Mouse (Mus musculus): ENCODE measurements around the gene Ddb1.

GRCm38 (mm10) chr19:10605901-10606622, 935 bp downstream of the Ddb1 start:
- no peak for TF ChIP-seq CTCF (IDR thresholded peaks at IDR 0.05)
- TF ChIP-seq POLR2A (IDR thresholded peaks at IDR 0.05; ENCODE audit: insufficient read depth, low read depth, low read length) = no peak
